Mouse (Mus musculus): ENCODE measurements around the gene Vmn1r21. TPM values are rescaled to one million over a fixed set of nuclear protein-coding genes. Genes with fewer than 3 reads are reported as not detected.

Gene Vmn1r21
- polyA plus RNA-seq (2015; fragmentation: Nextera tagmentation; extraction: Ambion mirVana) = not detected in 2 replicates

DNA sequence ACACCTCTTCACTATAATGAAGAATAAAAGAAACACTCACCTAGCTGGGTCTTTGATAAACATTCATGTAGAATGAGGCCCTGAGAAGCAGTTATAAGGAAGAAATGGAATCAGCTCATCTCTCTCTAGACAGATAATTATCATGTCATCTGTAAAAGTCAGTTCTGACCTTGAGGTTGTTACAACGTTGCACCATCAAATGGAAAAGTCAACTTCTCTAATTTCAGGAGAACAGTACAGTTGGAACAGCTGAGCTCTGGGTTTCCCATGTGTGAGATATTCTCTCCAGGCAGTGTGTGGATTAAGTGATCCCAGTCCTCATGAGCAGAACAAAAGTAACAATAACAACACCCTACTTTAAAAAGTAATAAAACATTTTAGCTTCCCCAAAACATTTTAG is at the start of gene Vmn1r21:
Vmn1r21 (minus strand) TSS at position 58 of the 400 bp plus-strand sequence.

DNA sequence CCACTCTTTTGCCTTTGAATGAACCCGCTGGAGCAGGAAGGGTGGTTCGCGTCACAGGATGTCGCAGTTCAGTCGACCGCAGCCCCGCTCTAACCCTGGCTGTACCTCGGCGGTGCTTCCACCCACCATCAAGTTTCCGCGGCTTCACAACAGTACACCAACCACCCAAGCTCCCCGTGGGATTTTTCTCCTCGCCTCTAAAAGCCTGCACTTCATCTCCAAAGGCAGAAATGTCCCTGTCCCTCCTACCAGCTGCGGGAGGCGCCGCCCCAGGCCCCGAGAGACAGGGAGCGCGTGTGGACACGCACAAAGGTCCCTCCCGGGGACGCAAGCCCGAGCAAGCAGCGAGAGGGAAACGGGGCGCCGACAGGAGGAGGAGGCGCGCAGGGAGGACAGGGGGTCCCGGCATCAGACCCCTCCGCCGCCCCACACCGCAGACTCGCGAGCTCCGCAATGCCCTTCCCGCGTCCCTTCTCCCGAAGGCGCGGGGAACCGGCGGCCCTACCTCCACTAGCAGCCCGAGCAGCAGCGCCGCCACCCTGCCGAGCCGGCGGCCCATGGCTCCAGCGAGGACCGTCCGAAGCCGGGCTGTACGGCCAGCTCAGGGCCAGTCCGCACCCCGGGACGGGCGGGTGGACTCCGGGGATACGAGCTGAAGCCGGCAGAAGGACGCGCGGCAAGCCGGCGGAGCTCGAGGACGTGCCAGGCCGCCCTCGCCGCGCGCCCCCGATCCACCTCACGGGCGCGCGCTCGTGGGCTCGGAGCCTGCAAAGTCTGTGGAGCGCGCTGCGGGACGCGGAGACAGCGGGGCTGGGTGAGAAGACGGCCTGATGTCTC is 25.5 kb downstream of the Vmn1r21 start, which contains the start of gene Vopp1:
Vopp1 (minus strand) TSS at position 738 of the 837 bp plus-strand sequence.

Other genes with a start within 250 kb of the Vmn1r21 start
- gene Pyurf, start 158.3 kb downstream of the Vmn1r21 start, polyA plus RNA-seq (2015; fragmentation: Nextera tagmentation; extraction: Ambion mirVana) = 18.6 and 21.1 TPM in 2 replicates
- gene Lancl2, start 147.8 kb downstream of the Vmn1r21 start, polyA plus RNA-seq (2015; fragmentation: Nextera tagmentation; extraction: Ambion mirVana) = 9.6 and 11.4 TPM in 2 replicates
- gene Vopp1, start 25.2 kb downstream of the Vmn1r21 start, polyA plus RNA-seq (2015; fragmentation: Nextera tagmentation; extraction: Ambion mirVana) = 10.9 and 11.2 TPM in 2 replicates
- gene Vmn1r22, start 57.7 kb upstream of the Vmn1r21 start, polyA plus RNA-seq (2015; fragmentation: Nextera tagmentation; extraction: Ambion mirVana) = not detected in 2 replicates
- not detected in 2 replicates for gene Vmn1r23, start 76.5 kb upstream of the Vmn1r21 start, polyA plus RNA-seq (2015; fragmentation: Nextera tagmentation; extraction: Ambion mirVana)
- not detected in 2 replicates for gene Vmn1r24, start 111.2 kb upstream of the Vmn1r21 start, polyA plus RNA-seq (2015; fragmentation: Nextera tagmentation; extraction: Ambion mirVana)
- gene Vmn1r25, start 130.5 kb upstream of the Vmn1r21 start, polyA plus RNA-seq (2015; fragmentation: Nextera tagmentation; extraction: Ambion mirVana) = not detected in 2 replicates
- gene Vmn1r26, start 164.8 kb upstream of the Vmn1r21 start, polyA plus RNA-seq (2015; fragmentation: Nextera tagmentation; extraction: Ambion mirVana) = not detected in 2 replicates

All from skeletal muscle tissue, postnatal 0 days (tissue).